Mouse (Mus musculus): ENCODE measurements around the gene Mog.

DNA sequence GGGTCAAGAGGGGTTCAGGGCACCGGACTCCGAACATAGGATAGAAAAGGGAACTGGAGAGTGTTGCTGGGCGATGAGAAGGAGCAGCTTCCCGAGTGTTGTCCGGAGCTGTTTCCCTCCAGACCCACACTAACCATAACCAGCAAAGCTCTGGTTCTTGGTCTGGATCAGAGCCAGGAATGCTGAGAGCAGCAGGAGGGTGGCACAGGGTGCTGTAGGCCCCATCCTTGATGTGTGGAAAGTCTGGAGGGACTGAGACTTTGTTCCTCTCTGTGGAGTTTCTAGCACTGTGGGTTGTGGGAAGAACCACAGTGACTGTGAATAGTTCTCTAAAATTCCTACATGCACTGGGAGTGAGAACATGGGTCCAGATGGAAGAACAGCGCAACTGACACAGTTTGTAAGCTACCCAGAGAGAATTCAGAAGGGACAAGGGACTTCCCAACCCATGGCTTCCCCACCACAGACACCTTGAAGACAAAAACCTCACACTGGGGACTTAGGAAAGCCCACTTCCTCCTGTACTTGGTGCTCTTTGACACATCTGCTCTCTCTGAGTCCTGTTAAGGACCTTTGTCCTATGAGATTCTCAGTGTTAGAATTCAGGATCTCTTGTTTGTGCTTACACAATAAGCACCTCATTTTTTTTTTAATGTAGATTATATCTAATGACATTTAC, 51.9 kb downstream of the Mog start:
- TF ChIP-seq GATA1 (IDR thresholded peaks at IDR 0.05; ENCODE audit: borderline replicate concordance, low read length) (no peak), FLI1 (IDR thresholded peaks at IDR 0.05; ENCODE audit: low read length) (no peak)
